Mouse (Mus musculus) heart, embryonic 16.5 days (tissue): ENCODE results near the gene Taf1d. TPM values are rescaled to one million over a fixed set of nuclear protein-coding genes. Genes with fewer than 3 reads are reported as not detected.

ENCODE experiments used
- ATAC-seq: fragments of 200-750 bp; cut with Nextera tagmentation; replicated peaks from 2 replicates; pipeline ENCODE4 v1.8.0; 2017; ENCODE audit warnings: moderate number of reproducible peaks; ENCODE audit not compliant: insufficient read depth, low FRiP score; ENCODE audit errors: extremely low read depth
- H3K27ac ChIP-seq: fragments of 300-500 bp; sonication (generic); 2 replicates; pipeline ENCODE4 v1.5.1; 2014; ENCODE audit warnings: mild to moderate bottlenecking, low read length, control low read depth, moderate library complexity
- H3K27me3 ChIP-seq: fragments of 300-500 bp; sonication (generic); 2 replicates; pipeline ENCODE4 v1.6.1; 2014; ENCODE audit warnings: low read length, mixed read lengths; ENCODE audit not compliant: control insufficient read depth, insufficient read depth
- H3K36me3 ChIP-seq: fragments of 300-500 bp; sonication (generic); 2 replicates; pipeline ENCODE4 v1.6.1; 2014; ENCODE audit not compliant: control insufficient read depth, insufficient read depth
- H3K4me1 ChIP-seq: fragments of 300-500 bp; sonication (generic); 2 replicates; pipeline ENCODE4 v1.6.1; 2014; ENCODE audit warnings: low read length, mixed read lengths; ENCODE audit not compliant: control insufficient read depth, insufficient read depth
- H3K4me2 ChIP-seq: fragments of 300-500 bp; sonication (generic); 2 replicates; pipeline ENCODE4 v1.6.1; 2014; ENCODE audit warnings: low read depth, mild to moderate bottlenecking, control low read depth, low read length
- H3K4me3 ChIP-seq: fragments of 300-500 bp; sonication (generic); 2 replicates; pipeline ENCODE4 v1.5.1; 2014; ENCODE audit warnings: mild to moderate bottlenecking, control low read depth, low read length
- H3K9ac ChIP-seq: fragments of 300-500 bp; sonication (generic); 2 replicates; pipeline ENCODE4 v1.6.1; 2014; ENCODE audit warnings: low read length, control low read depth
- H3K9me3 ChIP-seq: fragments of 300-500 bp; sonication (generic); replicated peaks from 2 replicates; pipeline ENCODE4 v1.6.1; 2016; ENCODE audit warnings: low read length; ENCODE audit not compliant: control insufficient read depth
- WGBS: fragments of 180-500 bp; shearing (Covaris S2); extraction: QIAGEN DNeasy Blood & Tissue Kit; methylation state at CpG from one replicate; pipeline ENCODE4 v1.1.7; 2014; 5-methylcytosine and 5-hydroxymethylcytosine counted together
- microRNA-seq: library from miRNA; unstranded; fragments of <30 nt; microRNA quantifications from one replicate; pipeline ENCODE4, GENCODE M21; 2017
- polyA plus RNA-seq: library from polyadenylated mRNA; unstranded; fragments of >200 nt; fragmentation: Nextera tagmentation; extraction: Ambion mirVana; gene quantifications from 2 replicates; pipeline ENCODE4 v1.2.1, GENCODE M21; 2015

Gene Taf1d
- polyA plus RNA-seq, 1 experiment from 2014 or later = 47.4 TPM

DNA sequence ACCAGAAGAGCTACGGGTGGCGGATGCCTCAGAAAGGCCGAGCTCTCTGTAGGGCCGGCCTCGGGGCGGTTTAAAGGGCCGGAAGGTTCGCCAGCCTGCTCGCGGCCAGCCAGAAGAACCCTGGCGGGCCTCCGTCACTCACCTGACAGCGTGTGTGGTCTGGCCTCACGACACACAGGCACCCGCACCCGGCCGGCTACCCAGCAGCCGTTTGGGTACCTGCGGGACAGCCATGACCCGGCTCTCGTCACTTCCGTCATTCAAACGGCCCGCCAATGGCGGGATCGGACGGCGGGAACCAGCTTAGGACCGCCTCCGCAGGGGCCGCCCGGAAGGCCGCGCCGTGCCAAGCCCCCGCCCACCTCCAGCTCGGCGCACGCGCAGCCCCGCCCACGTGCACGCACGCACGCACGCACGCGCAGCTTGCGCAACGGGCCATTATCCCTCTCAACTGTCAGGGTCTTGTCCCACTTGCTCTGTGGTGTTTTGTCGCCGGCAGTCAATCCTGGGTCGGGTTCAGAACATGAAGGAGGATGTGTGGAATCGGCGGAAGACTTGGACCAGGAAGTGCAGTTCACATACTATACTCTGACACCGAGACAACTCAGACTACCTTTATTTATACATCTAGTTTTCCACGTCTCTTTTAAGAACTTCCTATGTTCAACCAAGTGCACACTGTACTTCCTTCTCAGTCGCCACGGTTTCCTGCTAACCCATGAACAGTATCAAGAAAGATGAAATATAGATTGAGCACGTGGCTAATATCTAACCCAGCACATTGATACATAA, 51.7 kb downstream of the Taf1d start, which contains the start of gene Cep295:
TSS of gene Cep295 (minus strand) at position 305 of the 792 bp plus-strand sequence.
- H3K27ac ChIP-seq = peak within 1 kb of the TSS; percentile 86
- H3K4me2 ChIP-seq = peak within 1 kb of the TSS; percentile 86
- peak within 1 kb of the TSS; percentile 91 for H3K9ac ChIP-seq
- H3K4me1 ChIP-seq = peaks cover 14% of the 10 kb centered on the region
- no peaks in the 10 kb centered on the region for H3K9me3 ChIP-seq
- H3K27me3 ChIP-seq = no peaks in the 10 kb centered on the region
- peaks cover 3% of the 10 kb centered on the region; the same call in 1 of the 2 replicates for H3K36me3 ChIP-seq
- peak within 1 kb of the TSS; percentile 96 for H3K4me3 ChIP-seq
- peak; percentile 99 for ATAC-seq
- 2% methylated on average over 59 of the region's 60 CpGs for WGBS

- Histone ChIP-seq H3K4me3 (no peak overlapping the region), H3K4me2 (no peak overlapping the region), H3K9me3 (no peaks in the 10 kb centered on the region), H3K27me3 (no peaks in the 10 kb centered on the region), H3K27ac (no peak overlapping the region), H3K9ac (no peak overlapping the region), H3K36me3 (no peaks in the 10 kb centered on the region), H3K4me1 (no peaks in the 10 kb centered on the region)
- 67% methylated on average over 1 of the region's 1 CpGs for WGBS
- ATAC-seq = no peak
These were observed 58.8 kb downstream of the Taf1d start for GRCm38 (mm10) chr9:15364843-15365242.

DNA sequence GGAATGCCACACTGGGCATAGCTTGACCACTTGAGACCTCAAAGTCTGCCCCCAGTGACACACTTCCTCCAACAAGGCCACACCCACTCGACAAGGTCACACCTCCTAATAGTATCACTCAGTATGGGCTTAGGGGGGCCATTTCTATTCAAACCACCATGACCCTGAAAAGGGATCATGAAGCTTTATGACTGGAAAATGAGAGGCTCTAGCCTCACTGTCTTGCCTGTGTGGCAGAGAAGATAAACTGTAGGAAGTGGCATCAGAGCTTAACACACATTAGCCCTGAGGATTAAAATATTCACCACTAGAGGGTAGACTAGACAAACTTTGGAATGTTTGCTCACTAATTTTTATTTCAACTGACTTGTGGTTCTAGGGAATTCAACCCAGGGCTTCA, 59.8 kb downstream of the Taf1d start:
- no peaks in the 10 kb centered on the region for H3K27me3 ChIP-seq
- no peak for ATAC-seq
- WGBS = 87% methylated on average over 1 of the region's 1 CpGs
- H3K36me3 ChIP-seq = no peaks in the 10 kb centered on the region
- H3K9ac ChIP-seq = no peak overlapping the region
- no peak overlapping the region for H3K4me2 ChIP-seq
- no peaks in the 10 kb centered on the region for H3K9me3 ChIP-seq
- no peak overlapping the region for H3K4me3 ChIP-seq
- no peaks in the 10 kb centered on the region for H3K4me1 ChIP-seq
- H3K27ac ChIP-seq = no peak overlapping the region

GRCm38 (mm10) chr9:15366260-15366659, 60.2 kb downstream of the Taf1d start:
- H3K9me3 ChIP-seq = no peaks in the 10 kb centered on the region
- 52% methylated on average over 2 of the region's 2 CpGs for WGBS
- no peak overlapping the region for H3K9ac ChIP-seq
- ATAC-seq = no peak
- H3K27me3 ChIP-seq = no peaks in the 10 kb centered on the region
- no peak overlapping the region for H3K27ac ChIP-seq
- H3K4me1 ChIP-seq = no peaks in the 10 kb centered on the region
- no peaks in the 10 kb centered on the region for H3K36me3 ChIP-seq
- no peak overlapping the region for H3K4me2 ChIP-seq
- no peak overlapping the region for H3K4me3 ChIP-seq

Small RNAs within 50 kb of the gene (microRNA-seq; reads per million reads assigned to microRNA genes)
- gene Gm49349 (not detected), gene mmu-mir-7650 (not detected)

Other genes starting within 250 kb of the Taf1d start
- gene Hephl1, start 194.1 kb upstream of the Taf1d start, polyA plus RNA-seq = not detected in 2 replicates
- gene Vstm5, start 67.2 kb upstream of the Taf1d start, polyA plus RNA-seq = 1.4 and 1.6 TPM in 2 replicates
- 19.9 and 21.1 TPM in 2 replicates for gene Med17, start 26.3 kb upstream of the Taf1d start, polyA plus RNA-seq
- 5.1 and 6.2 TPM in 2 replicates for gene 4931406C07Rik, start 234 bp downstream of the Taf1d start, polyA plus RNA-seq
- gene Cep295, start 51.6 kb downstream of the Taf1d start, polyA plus RNA-seq = 7.9 and 8.8 TPM in 2 replicates
- gene Smco4, start 187.2 kb downstream of the Taf1d start, polyA plus RNA-seq = 1.5 TPM in 2 replicates